Mouse (Mus musculus) layer of hippocampus, adult 2 months (tissue): ENCODE measurements around the gene Sult1c2. TPM values are rescaled to one million over a fixed set of nuclear protein-coding genes. Genes with fewer than 3 reads are reported as not detected.
"Not testable (repeated sequence)": the region's sequence is repeated elsewhere in the genome, so short reads cannot be mapped to it uniquely, and the experiment has no call there.

Source experiments
- DNase-seq, 2 experiments: peaks; one replicate each; pipeline ENCODE4 v3.0.0; 2022; ENCODE audit warnings: low spot score in 2 of 2
- H3K27ac ChIP-seq: fragments of 200-600 bp; 2 replicates; pipeline ENCODE4 v1.8.1; 2022
- H3K4me3 ChIP-seq: fragments of 200-600 bp; 2 replicates; pipeline ENCODE4 v1.8.1; 2022; ENCODE audit warnings: mild to moderate bottlenecking
- CTCF ChIP-seq: fragments of 200-600 bp; conservative IDR thresholded peaks from 2 replicates; pipeline ENCODE4 v1.8.1; 2022; ENCODE audit warnings: antibody characterized with exemption, mild to moderate bottlenecking, moderate library complexity
- long read RNA-seq, 2 experiments: library from polyadenylated mRNA; stranded (forward); transcript quantifications; one replicate each; pipeline ENCODE4 v2.0.0; 2021; ENCODE audit warnings: borderline mapping rate in 2 of 2
- total RNA-seq, 2 experiments: library from RNA; stranded (reverse); gene quantifications; 2 replicates each; pipeline ENCODE4 v1.2.3; 2021

Gene Sult1c2
- not detected for total RNA-seq
- long read RNA-seq, experiment 1 = 0 reads
- long read RNA-seq, experiment 2 = 0 reads

DNA sequence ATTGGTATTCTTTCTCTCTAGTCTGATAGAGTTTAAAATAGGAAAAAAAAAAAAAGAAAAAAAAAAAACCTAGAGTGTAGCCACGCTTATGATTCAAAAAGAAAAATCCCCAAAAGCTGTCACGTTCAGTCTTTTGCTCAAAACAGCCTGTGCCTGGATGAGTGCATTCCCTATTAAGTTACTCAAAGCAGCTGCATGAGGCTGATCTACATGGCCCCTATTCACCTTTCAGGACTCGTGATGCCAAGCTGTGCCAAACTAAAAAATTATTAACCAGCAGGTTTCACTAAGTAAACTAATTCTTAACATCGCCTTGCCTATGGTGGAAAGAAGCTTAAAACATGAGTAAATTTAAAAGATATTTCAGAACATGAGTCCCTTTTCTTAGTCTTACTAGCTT lies at the start of gene Sult1c2:
Sult1c2 (minus strand) TSS at position 134 of the 400 bp plus-strand sequence.
- Histone ChIP-seq H3K4me3 (no peak within 1 kb of the TSS), H3K27ac (no peak within 1 kb of the TSS)
- no peak for TF ChIP-seq CTCF
- DNase-seq = no peak

DNA sequence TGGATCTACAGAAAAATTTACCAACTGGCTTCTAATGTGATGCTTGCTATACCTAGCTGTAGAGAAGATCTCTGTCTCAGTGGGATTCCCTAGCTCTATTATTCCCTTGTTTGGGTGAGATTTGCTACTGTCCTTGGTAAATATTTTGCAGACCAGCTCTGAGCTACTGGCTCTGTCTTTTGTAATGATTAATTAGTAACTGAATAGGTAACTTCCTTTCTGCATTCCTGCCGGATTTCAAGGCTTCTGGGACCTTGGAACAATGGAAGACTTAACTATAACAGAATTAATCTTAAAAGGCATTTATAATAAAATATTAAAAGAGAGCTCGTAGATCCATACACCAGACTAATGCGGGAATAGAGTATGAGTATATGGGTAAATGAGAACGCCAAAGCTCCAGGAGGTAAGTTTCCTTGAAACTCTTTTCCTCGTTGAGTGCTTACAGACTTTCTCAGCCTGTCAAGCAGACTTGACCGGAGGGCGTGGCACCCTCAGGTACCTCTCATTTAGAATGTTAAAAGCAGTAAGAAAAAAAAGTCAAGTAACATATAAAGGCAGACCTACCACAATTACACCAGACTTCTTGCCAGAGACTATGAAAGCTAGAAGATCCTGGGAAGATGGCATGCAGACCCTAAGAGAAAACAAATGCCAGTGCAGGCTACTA lies 33.0 kb upstream of the Sult1c2 start:
- not testable (repeated sequence) for DNase-seq, H3K4me3 ChIP-seq, H3K27ac ChIP-seq

DNA sequence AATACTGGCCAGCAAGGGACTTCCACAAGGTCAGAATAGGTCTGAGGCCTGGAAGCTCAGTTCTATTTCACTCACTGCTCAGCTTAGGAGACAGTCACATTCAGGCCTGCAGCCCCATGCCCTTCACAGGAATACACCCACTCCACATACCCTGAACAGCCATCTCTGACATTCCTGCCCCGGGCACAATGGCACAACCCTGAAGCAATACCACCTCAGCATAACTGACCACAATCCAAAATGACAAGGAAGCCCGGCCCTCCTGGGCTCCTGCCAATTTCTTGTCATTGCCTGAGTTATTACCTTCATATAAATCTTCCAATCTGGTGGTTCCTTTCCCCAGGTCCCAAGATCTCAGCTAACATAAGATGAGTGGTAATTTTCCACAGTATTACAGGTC lies 28.3 kb upstream of the Sult1c2 start:
- TF ChIP-seq CTCF = no peak
- no peak overlapping the region for H3K4me3 ChIP-seq
- DNase-seq = no peak
- H3K27ac ChIP-seq = no peak overlapping the region

DNA sequence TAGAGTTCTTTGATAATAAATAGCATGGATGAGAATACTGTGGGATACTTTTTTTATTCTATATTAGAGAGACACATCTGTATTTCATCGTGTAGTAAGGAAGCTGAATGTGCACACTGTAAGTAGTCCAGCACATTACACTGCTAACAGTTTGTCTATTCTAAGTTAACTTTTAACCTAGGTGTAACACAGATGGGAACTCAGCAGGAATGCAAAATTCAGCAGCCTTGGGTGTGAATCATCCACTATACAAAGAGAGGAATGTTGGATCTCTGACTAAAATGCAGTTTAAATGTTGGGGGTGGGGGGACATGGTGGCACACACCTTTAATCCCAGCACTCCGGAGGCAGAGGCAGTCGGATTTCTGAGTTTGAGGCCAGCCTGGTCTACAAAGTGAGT lies 26.1 kb upstream of the Sult1c2 start:
- DNase-seq = no peak
- Histone ChIP-seq H3K27ac (no peak overlapping the region), H3K4me3 (no peak overlapping the region)
- TF ChIP-seq CTCF = no peak

DNA sequence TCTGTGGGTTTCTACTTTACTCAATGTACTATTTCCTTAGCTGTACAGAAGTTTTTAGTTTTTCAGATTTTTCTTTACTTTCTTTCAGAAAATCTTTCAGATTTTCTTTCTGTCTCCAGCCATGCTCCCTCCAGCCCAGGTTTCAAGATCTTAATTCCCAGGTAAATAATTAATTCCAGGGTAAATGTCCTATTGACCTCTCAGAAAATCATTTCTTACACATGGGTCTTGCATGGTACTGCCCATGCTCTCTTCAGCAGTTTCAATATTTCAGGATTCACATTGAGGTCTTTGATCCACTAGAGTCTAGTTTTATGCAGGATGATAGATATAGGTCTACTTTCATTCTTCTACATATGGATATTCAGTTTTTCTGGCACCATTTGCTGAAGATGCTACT lies 23.8 kb upstream of the Sult1c2 start:
- H3K4me3 ChIP-seq = no peak overlapping the region
- no peak for TF ChIP-seq CTCF
- DNase-seq = no peak

DNA sequence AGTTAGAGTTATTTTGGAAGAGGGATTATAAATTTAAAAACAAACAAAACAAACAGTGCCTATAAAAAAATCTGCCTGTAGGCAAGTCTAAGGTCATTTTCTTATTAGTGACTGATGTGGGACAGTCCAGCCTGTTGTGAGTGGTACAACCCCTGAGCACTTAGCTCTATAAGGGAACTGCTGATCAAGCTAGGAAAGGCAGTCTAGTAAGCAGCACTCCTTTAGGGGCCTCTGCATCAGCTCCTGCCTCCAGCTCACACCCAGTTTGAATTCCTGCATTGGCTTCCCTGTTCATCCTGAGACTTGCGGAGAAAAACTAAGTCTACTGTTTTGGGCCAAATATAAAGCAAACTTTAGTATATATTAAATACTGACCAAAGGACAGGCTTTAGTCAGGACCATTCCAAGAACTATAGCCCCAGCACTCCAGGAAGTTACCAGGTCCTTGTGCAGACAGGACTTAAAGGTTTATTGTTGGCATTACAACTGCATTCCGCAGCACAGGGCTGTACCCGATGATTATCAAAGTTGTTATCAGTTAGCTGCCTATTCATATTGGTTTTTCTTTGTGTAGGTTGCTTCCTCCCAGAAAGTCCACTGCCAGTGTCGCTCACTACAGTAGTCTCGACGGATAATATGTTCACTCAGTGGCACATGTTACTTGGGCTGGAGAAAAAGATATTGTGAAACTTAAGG lies 19.3 kb upstream of the Sult1c2 start:
- no peak for DNase-seq
- no peak overlapping the region for H3K4me3 ChIP-seq
- no peak for TF ChIP-seq CTCF
- H3K27ac ChIP-seq = no peak overlapping the region

More for the DNA sequence above, 23.8 kb upstream of the Sult1c2 start:
- H3K27ac ChIP-seq = no peak overlapping the region

DNA sequence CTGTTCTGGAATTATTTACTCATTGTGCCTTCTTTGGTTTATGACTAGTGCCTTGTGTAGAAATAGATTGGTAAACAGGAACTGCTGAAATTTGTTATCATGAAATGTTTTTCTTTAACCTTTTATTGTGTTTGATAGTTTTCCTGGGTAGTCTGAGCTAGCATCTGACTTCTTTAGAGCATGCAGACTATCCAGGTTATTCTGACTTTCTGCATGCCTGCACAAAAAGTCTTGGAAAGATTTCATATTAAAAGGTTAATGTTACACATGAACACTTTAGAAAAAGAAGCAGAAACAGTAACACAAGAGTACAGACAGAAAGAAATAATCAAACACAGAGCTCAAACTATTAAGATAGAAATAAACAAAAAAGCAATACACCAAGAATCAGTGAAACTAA lies 14.4 kb upstream of the Sult1c2 start:
- TF ChIP-seq CTCF = no peak
- DNase-seq = no peak
- H3K27ac ChIP-seq = no peak overlapping the region
- no peak overlapping the region for H3K4me3 ChIP-seq

DNA sequence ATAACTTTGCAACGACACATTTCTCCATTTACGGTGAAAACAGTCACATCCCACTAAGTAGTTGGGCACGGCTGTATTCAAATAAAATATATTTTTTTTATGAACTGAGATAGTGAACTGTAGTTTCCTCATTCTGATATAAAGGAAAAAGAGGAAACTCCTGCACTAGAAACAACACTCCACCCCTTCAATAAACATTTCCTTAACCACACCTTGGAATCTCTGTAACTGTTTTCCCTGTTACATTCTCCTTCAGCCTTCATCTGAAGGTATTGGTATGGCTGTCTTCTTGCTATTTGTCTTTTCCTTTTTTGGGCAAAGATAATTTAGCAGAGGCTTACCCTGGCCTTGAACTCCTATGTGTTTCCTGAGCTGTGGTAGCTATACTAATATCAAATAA lies 8.9 kb upstream of the Sult1c2 start:
- Histone ChIP-seq H3K4me3 (no peak overlapping the region), H3K27ac (no peak overlapping the region)
- no peak for DNase-seq
- TF ChIP-seq CTCF = no peak

DNA sequence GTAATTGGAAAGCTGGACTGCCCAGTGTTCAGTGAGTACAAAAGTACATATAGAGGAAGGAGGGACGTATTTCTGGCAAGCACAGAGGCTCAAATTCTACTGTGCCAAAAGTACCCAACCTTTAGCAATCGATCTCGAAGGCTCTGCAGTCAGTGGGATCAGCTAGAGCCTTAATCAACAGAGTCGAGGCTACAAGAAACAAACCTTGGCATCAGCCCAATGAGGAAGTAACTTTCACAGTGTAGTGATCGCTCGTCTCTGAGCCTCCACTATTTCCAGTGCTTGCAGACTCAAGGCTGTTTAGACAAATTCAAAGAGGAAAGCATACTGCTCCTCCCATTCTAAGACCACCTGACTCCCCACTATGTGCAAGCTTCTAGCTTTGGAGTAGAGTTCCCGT lies 343 bp downstream of the Sult1c2 start:
- no peak for TF ChIP-seq CTCF
- Histone ChIP-seq H3K4me3 (no peak overlapping the region), H3K27ac (no peak overlapping the region)
- DNase-seq = no peak

DNA sequence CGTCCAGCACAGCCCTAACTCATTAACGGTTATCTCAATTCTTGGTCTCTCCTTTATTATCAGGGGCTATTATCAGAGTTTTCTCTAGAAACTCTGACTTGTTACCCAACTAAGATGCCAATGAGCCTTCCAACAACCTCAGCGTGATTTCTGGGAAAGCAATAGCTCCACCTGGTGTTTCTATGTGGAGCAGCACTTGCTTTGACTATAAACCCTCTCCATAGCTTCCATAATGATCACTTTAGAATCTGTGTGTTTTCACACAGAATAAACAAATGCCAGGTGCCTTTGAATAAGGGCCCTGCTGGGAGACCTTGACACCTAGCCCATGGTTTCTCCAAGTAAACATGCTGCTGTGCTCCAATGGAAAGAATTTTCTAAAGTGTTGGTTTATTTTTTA lies 12.8 kb downstream of the Sult1c2 start:
- Histone ChIP-seq H3K27ac (no peak overlapping the region), H3K4me3 (no peak overlapping the region)
- peak; percentile 92 for TF ChIP-seq CTCF
- peak; percentile 19 to 50 for DNase-seq

DNA sequence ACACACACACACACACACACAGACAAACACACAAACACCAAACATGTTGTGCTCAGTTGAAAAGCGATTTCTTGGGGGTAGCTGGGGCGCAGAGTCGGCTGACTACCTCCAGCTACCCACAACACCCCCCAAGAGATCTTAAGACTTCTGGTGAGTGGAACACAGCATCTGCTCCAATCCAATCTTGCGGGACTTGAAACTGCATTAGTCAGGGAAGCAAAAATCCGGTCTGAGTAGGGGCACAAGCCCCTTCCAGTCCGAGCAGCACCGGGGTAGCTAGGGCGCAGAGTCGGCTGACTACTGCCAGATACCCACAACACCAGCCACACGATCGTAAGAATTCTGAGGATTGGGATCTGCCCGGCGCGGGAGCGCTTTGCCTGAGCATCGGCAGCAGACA lies 42.2 kb downstream of the Sult1c2 start:
- H3K27ac ChIP-seq, DNase-seq, H3K4me3 ChIP-seq: not testable (repeated sequence)

DNA sequence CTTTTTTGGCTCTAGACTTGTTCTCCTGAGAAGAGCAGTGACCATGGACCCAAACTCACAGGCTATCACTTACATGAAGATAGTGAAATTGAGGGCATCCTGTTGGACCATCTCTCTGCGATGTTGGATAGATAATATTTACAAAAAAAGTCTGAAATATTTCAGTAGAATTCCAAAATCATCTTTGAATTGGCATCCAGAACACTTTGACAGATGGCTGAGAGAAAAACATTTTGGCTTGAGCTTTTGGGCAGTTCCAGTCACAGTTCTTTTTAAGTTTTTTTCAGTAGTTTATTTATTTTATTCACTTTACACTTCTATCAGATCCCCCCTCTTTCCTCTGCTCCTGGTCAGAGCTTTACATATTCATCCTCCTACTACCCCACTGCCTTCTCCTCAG lies 62.8 kb downstream of the Sult1c2 start:
- no peak for DNase-seq
- Histone ChIP-seq H3K4me3 (no peak overlapping the region), H3K27ac (no peak overlapping the region)
- TF ChIP-seq CTCF = no peak

Other genes starting within 250 kb of the Sult1c2 start
- gene Sgo1, start 157.0 kb downstream of the Sult1c2 start, total RNA-seq = under 1 TPM; 0.12 to 0.15 TPM
- not detected for gene Sult1c1, start 144.3 kb upstream of the Sult1c2 start, total RNA-seq